Mouse (Mus musculus) MN1 (cell line): ENCODE data around the gene Cdc26.

Experiments used
- DNase-seq: peaks from one replicate; pipeline ENCODE4 v3.0.0-alpha.2; 2016; ENCODE audit warnings: low spot score

Cdc26 gene

DNA sequence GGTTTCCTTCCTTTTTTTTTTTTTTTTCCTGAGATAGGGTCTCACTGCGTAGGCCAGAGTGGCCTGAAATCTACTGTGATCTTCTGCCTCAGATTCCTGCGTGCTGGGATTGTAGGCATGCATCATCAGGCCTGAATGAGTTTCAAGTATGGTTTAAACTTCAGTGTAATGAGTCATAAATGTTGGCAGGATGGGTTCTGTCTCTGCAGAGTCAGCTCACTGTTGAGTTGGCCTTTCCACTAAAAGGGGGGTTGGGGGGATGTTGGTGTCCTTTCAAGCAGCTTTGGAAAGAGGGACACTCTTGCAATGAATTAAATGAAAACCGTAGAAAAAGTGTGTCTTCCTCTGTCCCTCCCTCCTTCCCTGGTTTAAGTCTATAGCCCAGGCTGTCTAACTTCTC, 9.5 kb downstream of the Cdc26 start:
- DNase-seq, result peak; percentile 29

- no peak for DNase-seq
Measured at GRCm38 (mm10) chr4:62397616-62398365, 10.7 kb downstream of the Cdc26 start.

- no peak for DNase-seq
Measured at GRCm38 (mm10) chr4:62395806-62396205, 12.6 kb downstream of the Cdc26 start.

- DNase-seq, result no peak
Measured at GRCm38 (mm10) chr4:62393459-62393858, 15.0 kb downstream of the Cdc26 start.

GRCm38 (mm10) chr4:62391892-62392291, 16.6 kb downstream of the Cdc26 start:
- no peak for DNase-seq

GRCm38 (mm10) chr4:62389592-62390512, 18.6 kb downstream of the Cdc26 start:
- no peak for DNase-seq

- DNase-seq, result no peak
Measured at GRCm38 (mm10) chr4:62385439-62385838, 23.0 kb downstream of the Cdc26 start.

DNA sequence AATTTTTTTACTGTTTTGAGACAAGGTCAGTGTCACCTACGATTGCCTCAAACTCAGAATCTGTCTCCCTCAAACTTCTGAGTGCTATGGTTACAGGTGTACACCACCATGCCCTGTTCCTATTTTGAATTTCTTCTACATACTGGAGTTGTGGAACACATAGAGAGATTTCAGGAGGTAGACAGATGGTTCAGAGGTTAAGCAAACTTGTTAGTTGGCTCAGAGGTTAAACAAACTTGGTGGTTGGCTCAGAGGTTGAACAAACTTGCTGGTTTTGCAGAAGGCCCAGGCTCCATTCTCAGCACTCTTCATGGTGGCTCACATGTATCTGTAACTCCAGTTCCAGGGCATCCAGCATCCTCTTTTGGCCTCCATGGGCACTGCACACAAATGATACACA, 24.3 kb downstream of the Cdc26 start:
- no peak for DNase-seq

DNA sequence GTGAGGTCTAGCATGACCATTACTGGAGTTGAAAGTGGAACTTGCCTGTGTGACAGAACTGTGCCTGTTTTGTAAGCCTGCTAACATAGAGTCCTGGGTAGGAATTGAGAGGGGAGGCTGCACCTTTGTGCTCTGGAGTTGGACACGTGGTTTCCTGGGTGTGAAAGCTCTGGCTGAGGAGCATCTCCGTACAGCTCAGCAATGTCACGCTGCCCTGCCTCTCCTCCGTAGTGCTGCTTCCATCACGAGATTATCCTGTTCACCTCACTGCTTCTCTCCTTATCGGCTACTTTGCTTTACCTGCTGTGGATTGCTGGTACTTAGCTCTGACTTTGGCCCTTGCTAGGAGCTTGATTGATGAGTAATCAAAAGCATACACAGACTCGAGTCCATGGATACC, 24.7 kb downstream of the Cdc26 start:
- DNase-seq, result no peak

DNA sequence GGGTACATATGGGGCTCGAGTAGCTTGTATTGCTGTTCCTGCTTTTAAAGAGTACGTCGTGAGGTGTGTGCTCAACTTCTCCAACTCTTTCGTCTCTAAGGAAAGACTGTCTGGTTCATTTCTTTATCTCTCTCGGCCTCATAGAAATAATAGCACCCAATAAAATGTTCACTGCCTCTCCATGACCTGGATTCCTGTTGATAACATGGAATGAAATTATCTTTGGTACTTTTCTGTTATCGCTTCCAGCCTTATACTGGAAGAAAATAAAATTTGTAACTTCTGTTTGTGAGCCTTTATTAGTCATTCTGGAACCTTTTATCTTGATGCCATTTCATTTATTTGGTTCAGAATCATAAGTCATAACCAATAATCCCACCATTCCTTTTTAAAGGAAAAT, 25.2 kb downstream of the Cdc26 start:
- DNase-seq, result no peak

DNA sequence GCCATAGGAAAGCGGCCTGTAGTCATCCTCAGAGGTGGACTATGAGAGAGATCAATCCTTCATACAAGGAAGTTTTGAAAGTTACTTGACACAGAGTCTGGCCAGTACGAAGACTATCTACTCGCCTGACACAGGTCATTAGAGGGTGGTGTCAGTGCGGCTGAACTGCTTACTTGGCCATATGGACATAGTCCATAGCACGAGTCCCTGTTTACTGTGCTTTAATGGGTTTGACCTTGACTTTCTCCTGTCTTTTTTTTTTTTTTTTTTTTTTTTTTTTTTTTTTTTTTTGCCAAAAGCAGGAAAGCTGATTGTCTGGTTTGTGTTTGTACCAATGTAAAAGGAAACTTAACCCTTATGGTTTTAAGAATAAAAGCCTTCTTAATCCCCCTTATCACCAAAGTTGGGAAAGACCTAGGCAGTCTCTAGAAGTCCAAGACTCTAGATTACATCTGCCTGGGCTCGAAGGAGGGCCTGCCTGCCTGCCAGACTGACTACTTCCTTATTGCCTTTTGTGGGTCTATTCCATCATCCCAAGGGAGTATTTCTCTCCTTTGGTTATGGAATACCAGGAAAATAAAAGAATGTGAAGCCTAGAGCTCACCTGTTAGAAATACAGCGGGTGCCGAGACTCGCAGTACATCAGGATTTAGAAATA, 28.6 kb downstream of the Cdc26 start:
- no peak for DNase-seq

DNA sequence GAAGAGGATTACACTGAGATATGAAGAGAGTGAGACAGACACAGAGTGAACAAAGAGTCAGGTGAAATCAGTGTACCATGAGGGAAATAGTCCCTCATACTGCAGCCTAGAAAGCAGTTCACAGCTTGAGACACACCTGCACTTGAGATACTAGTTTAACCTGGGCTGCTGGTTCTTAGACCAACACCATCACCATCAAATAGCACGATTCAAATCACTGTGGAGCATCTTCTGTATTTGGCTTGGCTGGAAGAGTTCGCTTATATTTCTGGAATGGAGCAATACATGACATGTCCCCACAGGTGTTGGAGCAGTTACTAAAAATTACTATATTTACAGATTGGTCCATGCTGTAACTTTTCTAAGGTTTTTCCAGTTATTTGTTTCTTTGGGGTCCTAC, 32.3 kb downstream of the Cdc26 start:
- no peak for DNase-seq

GRCm38 (mm10) chr4:62374342-62374741, 34.1 kb downstream of the Cdc26 start:
- DNase-seq, result no peak

- DNase-seq, result no peak
Measured at GRCm38 (mm10) chr4:62373668-62374067, 34.8 kb downstream of the Cdc26 start.

- DNase-seq, result no peak
Measured at GRCm38 (mm10) chr4:62372818-62373520, 35.5 kb downstream of the Cdc26 start.

DNA sequence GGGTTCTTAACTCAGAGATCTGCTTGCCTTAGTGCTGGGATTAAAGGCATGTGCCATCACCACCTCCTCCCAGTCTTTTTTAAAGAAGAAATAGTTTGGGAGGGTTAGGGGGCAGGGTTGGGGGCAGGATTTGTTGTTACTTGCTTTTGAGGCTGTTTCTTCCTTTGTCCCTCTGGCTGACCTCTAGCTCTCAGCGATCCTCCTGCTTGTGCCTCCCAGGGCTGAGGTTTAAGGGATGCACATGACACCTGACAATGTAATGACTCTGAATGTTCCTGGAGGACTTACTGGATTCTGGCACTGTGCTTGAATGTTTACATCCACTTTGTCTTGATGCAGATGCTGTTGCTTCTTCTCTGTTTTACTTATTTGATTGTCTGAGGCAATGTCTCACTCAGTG, 36.0 kb downstream of the Cdc26 start:
- DNase-seq, result no peak

- no peak for DNase-seq
Measured at GRCm38 (mm10) chr4:62369091-62369490, 39.4 kb downstream of the Cdc26 start.

DNA sequence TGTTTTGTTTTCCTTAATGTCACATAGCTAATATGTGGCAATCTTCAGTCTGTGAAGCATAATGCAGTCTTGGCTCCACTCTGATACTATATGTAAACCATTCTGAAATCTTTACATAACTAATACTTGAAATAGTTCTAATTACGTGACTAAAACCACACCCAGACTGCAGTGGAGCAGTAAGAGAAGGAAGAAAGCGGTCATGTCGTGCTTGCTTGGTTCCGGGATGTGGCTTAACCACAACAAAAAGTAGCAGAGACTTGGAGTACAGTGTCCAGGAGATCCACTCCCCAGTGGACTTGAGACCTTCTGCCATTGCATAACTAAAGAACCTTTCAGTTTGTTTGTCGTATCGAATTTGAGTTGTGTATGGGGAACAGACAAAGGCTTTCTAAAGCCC, 40.9 kb downstream of the Cdc26 start:
- no peak for DNase-seq

- no peak for DNase-seq
Measured at GRCm38 (mm10) chr4:62366291-62366690, 42.2 kb downstream of the Cdc26 start.

GRCm38 (mm10) chr4:62364299-62364698, 44.1 kb downstream of the Cdc26 start:
- no peak for DNase-seq

DNA sequence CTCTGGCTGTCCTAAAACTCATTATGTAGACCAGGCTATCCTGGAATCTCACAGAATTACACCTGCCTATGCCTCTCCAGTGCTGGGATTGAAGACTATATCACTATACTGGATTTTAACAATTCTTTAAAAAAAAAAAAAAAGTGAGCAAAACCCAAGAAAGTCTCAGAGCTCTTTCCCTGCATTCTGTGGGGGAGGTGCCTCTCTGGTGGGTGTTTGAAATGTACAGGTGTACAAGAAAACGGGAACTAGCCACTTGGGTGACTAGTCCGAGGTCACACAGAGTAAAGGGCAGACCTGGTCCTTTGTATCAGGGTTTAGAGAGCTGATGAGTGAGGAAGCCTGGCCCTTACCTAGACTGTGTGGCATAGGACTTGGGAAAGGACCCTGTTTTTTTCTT, 46.0 kb downstream of the Cdc26 start:
- DNase-seq, result no peak

DNA sequence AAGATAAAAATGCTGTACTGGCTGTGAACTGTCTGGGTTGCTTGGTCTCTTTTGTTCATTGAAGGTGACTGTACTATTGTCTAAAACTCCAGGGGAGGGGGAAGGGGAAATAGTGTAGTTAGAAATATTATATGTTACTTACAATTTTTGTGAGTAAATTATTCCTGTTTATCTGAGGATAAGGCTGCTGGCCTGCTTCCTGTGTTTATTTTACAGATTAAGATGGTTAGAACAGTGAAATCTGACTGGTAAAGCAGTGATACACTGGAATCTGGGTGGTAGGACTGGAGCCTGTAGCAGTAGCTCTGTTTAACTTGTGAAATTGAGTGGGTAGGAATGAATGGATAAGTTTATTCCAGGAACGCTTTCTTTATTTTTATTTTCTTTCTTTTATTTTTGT, 46.4 kb downstream of the Cdc26 start:
- no peak for DNase-seq
